Mouse (Mus musculus): ENCODE results near the gene Aldh1l1. TPM values are rescaled to one million over a fixed set of nuclear protein-coding genes. Genes with fewer than 3 reads are reported as not detected.

Aldh1l1 gene
- total RNA-seq, 2 experiments from 2014 or later, result 180 to 197 TPM

GRCm38 (mm10) chr6:90506673-90507311, 20.6 kb downstream of the Aldh1l1 start:
- DNase-seq (ENCODE audit: low spot score in 2 of 2), result peak; percentile 13 to 55

- DNase-seq (ENCODE audit: low spot score in 2 of 2), result no peak
Observed at GRCm38 (mm10) chr6:90507443-90507842, 21.2 kb downstream of the Aldh1l1 start.

GRCm38 (mm10) chr6:90508197-90508624, 22.0 kb downstream of the Aldh1l1 start:
- DNase-seq (ENCODE audit: low spot score in 2 of 2), result no peak

GRCm38 (mm10) chr6:90509085-90509484, 22.9 kb downstream of the Aldh1l1 start:
- DNase-seq (ENCODE audit: low spot score in 2 of 2), result no peak

GRCm38 (mm10) chr6:90512416-90512815, 26.2 kb downstream of the Aldh1l1 start:
- DNase-seq (ENCODE audit: low spot score in 2 of 2), result no peak

GRCm38 (mm10) chr6:90513074-90513856, 27.0 kb downstream of the Aldh1l1 start:
- DNase-seq (ENCODE audit: low spot score in 2 of 2), result no peak

GRCm38 (mm10) chr6:90514369-90514768, 28.1 kb downstream of the Aldh1l1 start:
- no peak for DNase-seq (ENCODE audit: low spot score in 2 of 2)

- peak; percentile 91 to 93 for DNase-seq (ENCODE audit: low spot score in 2 of 2)
Observed at GRCm38 (mm10) chr6:90514883-90515405, 28.7 kb downstream of the Aldh1l1 start.

GRCm38 (mm10) chr6:90518892-90519291, 32.7 kb downstream of the Aldh1l1 start:
- DNase-seq (ENCODE audit: low spot score in 2 of 2), result no peak

GRCm38 (mm10) chr6:90519375-90519774, 33.1 kb downstream of the Aldh1l1 start:
- DNase-seq (ENCODE audit: low spot score in 2 of 2), result no peak

GRCm38 (mm10) chr6:90526406-90526805, 40.2 kb downstream of the Aldh1l1 start:
- no peak for DNase-seq (ENCODE audit: low spot score in 2 of 2)

- DNase-seq (ENCODE audit: low spot score in 2 of 2), result no peak
Observed at GRCm38 (mm10) chr6:90529461-90530046, 43.3 kb downstream of the Aldh1l1 start.

- no peak for DNase-seq (ENCODE audit: low spot score in 2 of 2)
Observed at GRCm38 (mm10) chr6:90532575-90533190, 46.5 kb downstream of the Aldh1l1 start.

- no peak for DNase-seq (ENCODE audit: low spot score in 2 of 2)
Observed at GRCm38 (mm10) chr6:90533505-90533904, 47.3 kb downstream of the Aldh1l1 start.

GRCm38 (mm10) chr6:90534701-90535475, 48.7 kb downstream of the Aldh1l1 start:
- no peak for DNase-seq (ENCODE audit: low spot score in 2 of 2)

- no peak for DNase-seq (ENCODE audit: low spot score in 2 of 2)
Observed at GRCm38 (mm10) chr6:90536824-90537223, 50.6 kb downstream of the Aldh1l1 start.

- peak; percentile 79 to 84 for DNase-seq (ENCODE audit: low spot score in 2 of 2)
Observed at GRCm38 (mm10) chr6:90537941-90538340, 51.7 kb downstream of the Aldh1l1 start.

GRCm38 (mm10) chr6:90539271-90539670, 53.0 kb downstream of the Aldh1l1 start:
- no peak for DNase-seq (ENCODE audit: low spot score in 2 of 2)

- no peak for DNase-seq (ENCODE audit: low spot score in 2 of 2)
Observed at GRCm38 (mm10) chr6:90540520-90540919, 54.3 kb downstream of the Aldh1l1 start.

GRCm38 (mm10) chr6:90541367-90541772, 55.1 kb downstream of the Aldh1l1 start:
- DNase-seq (ENCODE audit: low spot score in 2 of 2), result no peak

- DNase-seq (ENCODE audit: low spot score in 2 of 2), result no peak
Observed at GRCm38 (mm10) chr6:90544433-90544832, 58.2 kb downstream of the Aldh1l1 start.
